Mouse (Mus musculus): Measurements from ENCODE around the gene Rpa1. TPM values are rescaled to one million over a fixed set of nuclear protein-coding genes. Genes with fewer than 3 reads are reported as not detected.
"Not testable (repeated sequence)": the region's sequence is repeated elsewhere in the genome, so short reads cannot be mapped to it uniquely, and the experiment has no call there.

Gene Rpa1
- polyA plus RNA-seq (2014; fragmentation: Nextera tagmentation; extraction: Ambion mirVana), result 117 and 123 TPM in 2 replicates

- H3K27ac ChIP-seq (ENCODE audit: low read depth, low read length), result no peak within 1 kb of the TSS
Observed at GRCm38 (mm10) chr11:75348199-75348889, at the start of gene Rpa1, which contains the start of gene Smyd4. Rpa1 (minus strand) TSS chr11:75348324. Smyd4 (plus strand) TSS chr11:75348433.

GRCm38 (mm10) chr11:75397452-75397851 is 49.3 kb upstream of the Rpa1 start:
- Histone ChIP-seq H3K4me1 (ENCODE audit: control insufficient read depth, insufficient read depth, low read length) (no peaks in the 10 kb centered on the region), H3K9me3 (ENCODE audit: control insufficient read depth, low read length) (no peaks in the 10 kb centered on the region), H3K27ac (ENCODE audit: low read depth, low read length) (no peak overlapping the region), H3K4me3 (ENCODE audit: low read depth, low read length) (no peak overlapping the region), H3K27me3 (ENCODE audit: control insufficient read depth, insufficient read depth, low read length) (no peaks in the 10 kb centered on the region), H3K36me3 (ENCODE audit: control insufficient read depth, insufficient read depth, low read length) (no peaks in the 10 kb centered on the region), H3K4me2 (ENCODE audit: low read depth) (no peak overlapping the region), H3K9ac (ENCODE audit: low read length) (no peak overlapping the region)
- WGBS, result 87% methylated on average over 7 of the region's 7 CpGs
- no peak for ATAC-seq (ENCODE audit: insufficient read depth, low FRiP score, low TSS enrichment)
- DNase-seq (ENCODE audit: low spot score), result no peak

More at GRCm38 (mm10) chr11:75348199-75348889, at the start of gene Rpa1, which contains the start of gene Smyd4:
- Histone ChIP-seq H3K36me3 (ENCODE audit: control insufficient read depth, insufficient read depth, low read length) (no peaks in the 10 kb centered on the region), H3K4me3 (ENCODE audit: low read depth, low read length) (peak within 1 kb of the TSS; percentile 73), H3K27me3 (ENCODE audit: control insufficient read depth, insufficient read depth, low read length) (no peaks in the 10 kb centered on the region), H3K9ac (ENCODE audit: low read length) (peak within 1 kb of the TSS; percentile 75), H3K4me1 (ENCODE audit: control insufficient read depth, insufficient read depth, low read length) (peaks cover 7% of the 10 kb centered on the region), H3K9me3 (ENCODE audit: control insufficient read depth, low read length) (no peaks in the 10 kb centered on the region), H3K4me2 (ENCODE audit: low read depth) (peak within 1 kb of the TSS; percentile 73)
- ATAC-seq (ENCODE audit: insufficient read depth, low FRiP score, low TSS enrichment) (peak; percentile 100), DNase-seq (ENCODE audit: low spot score) (peak; percentile 99)
- under 1% methylated on average over 56 of the region's 56 CpGs for WGBS

GRCm38 (mm10) chr11:75395611-75396010 is 47.5 kb upstream of the Rpa1 start:
- Histone ChIP-seq H3K4me1 (ENCODE audit: control insufficient read depth, insufficient read depth, low read length) (no peaks in the 10 kb centered on the region), H3K9ac (ENCODE audit: low read length) (no peak overlapping the region), H3K27me3 (ENCODE audit: control insufficient read depth, insufficient read depth, low read length) (no peaks in the 10 kb centered on the region), H3K36me3 (ENCODE audit: control insufficient read depth, insufficient read depth, low read length) (no peaks in the 10 kb centered on the region), H3K4me3 (ENCODE audit: low read depth, low read length) (no peak overlapping the region), H3K9me3 (ENCODE audit: control insufficient read depth, low read length) (no peaks in the 10 kb centered on the region), H3K27ac (ENCODE audit: low read depth, low read length) (no peak overlapping the region), H3K4me2 (ENCODE audit: low read depth) (no peak overlapping the region)
- ATAC-seq (ENCODE audit: insufficient read depth, low FRiP score, low TSS enrichment) (no peak), DNase-seq (ENCODE audit: low spot score) (no peak)
- WGBS, result 83% methylated on average over 1 of the region's 1 CpGs

- not testable (repeated sequence) for ATAC-seq (ENCODE audit: insufficient read depth, low FRiP score, low TSS enrichment); DNase-seq (ENCODE audit: low spot score); H3K27ac ChIP-seq (ENCODE audit: low read depth, low read length); H3K36me3 ChIP-seq (ENCODE audit: control insufficient read depth, insufficient read depth, low read length); H3K4me2 ChIP-seq (ENCODE audit: low read depth); H3K9me3 ChIP-seq (ENCODE audit: control insufficient read depth, low read length); H3K4me1 ChIP-seq (ENCODE audit: control insufficient read depth, insufficient read depth, low read length); H3K27me3 ChIP-seq (ENCODE audit: control insufficient read depth, insufficient read depth, low read length); H3K9ac ChIP-seq (ENCODE audit: low read length); H3K4me3 ChIP-seq (ENCODE audit: low read depth, low read length)
- 65% methylated on average over 3 of the region's 3 CpGs for WGBS
Observed at GRCm38 (mm10) chr11:75383529-75383928, 35.4 kb upstream of the Rpa1 start.

- DNase-seq (ENCODE audit: low spot score); H3K4me2 ChIP-seq (ENCODE audit: low read depth); ATAC-seq (ENCODE audit: insufficient read depth, low FRiP score, low TSS enrichment); H3K4me3 ChIP-seq (ENCODE audit: low read depth, low read length); H3K9me3 ChIP-seq (ENCODE audit: control insufficient read depth, low read length); H3K27ac ChIP-seq (ENCODE audit: low read depth, low read length); H3K27me3 ChIP-seq (ENCODE audit: control insufficient read depth, insufficient read depth, low read length); H3K9ac ChIP-seq (ENCODE audit: low read length); H3K4me1 ChIP-seq (ENCODE audit: control insufficient read depth, insufficient read depth, low read length); H3K36me3 ChIP-seq (ENCODE audit: control insufficient read depth, insufficient read depth, low read length): not testable (repeated sequence)
- 89% methylated on average over 2 of the region's 2 CpGs for WGBS
Observed at GRCm38 (mm10) chr11:75378786-75379185, 30.7 kb upstream of the Rpa1 start.

GRCm38 (mm10) chr11:75377125-75377524 is 29.0 kb upstream of the Rpa1 start:
- DNase-seq (ENCODE audit: low spot score) (no peak), ATAC-seq (ENCODE audit: insufficient read depth, low FRiP score, low TSS enrichment) (no peak)
- 86% methylated on average over 1 of the region's 1 CpGs for WGBS
- no peaks in the 10 kb centered on the region for H3K27me3 ChIP-seq (ENCODE audit: control insufficient read depth, insufficient read depth, low read length)
- H3K9ac ChIP-seq (ENCODE audit: low read length), result no peak overlapping the region
- H3K4me3 ChIP-seq (ENCODE audit: low read depth, low read length), result no peak overlapping the region
- no peaks in the 10 kb centered on the region for H3K9me3 ChIP-seq (ENCODE audit: control insufficient read depth, low read length)
- no peak overlapping the region for H3K4me2 ChIP-seq (ENCODE audit: low read depth)
- H3K36me3 ChIP-seq (ENCODE audit: control insufficient read depth, insufficient read depth, low read length), result no peaks in the 10 kb centered on the region
- H3K4me1 ChIP-seq (ENCODE audit: control insufficient read depth, insufficient read depth, low read length), result no peaks in the 10 kb centered on the region
- no peak overlapping the region for H3K27ac ChIP-seq (ENCODE audit: low read depth, low read length)

GRCm38 (mm10) chr11:75355475-75355874 is 7.4 kb upstream of the Rpa1 start:
- ATAC-seq (ENCODE audit: insufficient read depth, low FRiP score, low TSS enrichment) (no peak), DNase-seq (ENCODE audit: low spot score) (no peak)
- 94% methylated on average over 1 of the region's 1 CpGs for WGBS
- Histone ChIP-seq H3K27me3 (ENCODE audit: control insufficient read depth, insufficient read depth, low read length) (no peaks in the 10 kb centered on the region), H3K36me3 (ENCODE audit: control insufficient read depth, insufficient read depth, low read length) (no peaks in the 10 kb centered on the region), H3K4me3 (ENCODE audit: low read depth, low read length) (no peak overlapping the region), H3K4me1 (ENCODE audit: control insufficient read depth, insufficient read depth, low read length) (no peaks in the 10 kb centered on the region), H3K9me3 (ENCODE audit: control insufficient read depth, low read length) (no peaks in the 10 kb centered on the region), H3K27ac (ENCODE audit: low read depth, low read length) (no peak overlapping the region), H3K9ac (ENCODE audit: low read length) (no peak overlapping the region), H3K4me2 (ENCODE audit: low read depth) (no peak overlapping the region)

GRCm38 (mm10) chr11:75351225-75351624 is 3.1 kb upstream of the Rpa1 start:
- Histone ChIP-seq H3K4me3 (ENCODE audit: low read depth, low read length) (no peak overlapping the region), H3K9ac (ENCODE audit: low read length) (no peak overlapping the region), H3K4me1 (ENCODE audit: control insufficient read depth, insufficient read depth, low read length) (peaks cover 7% of the 10 kb centered on the region), H3K36me3 (ENCODE audit: control insufficient read depth, insufficient read depth, low read length) (no peaks in the 10 kb centered on the region), H3K27ac (ENCODE audit: low read depth, low read length) (no peak overlapping the region), H3K9me3 (ENCODE audit: control insufficient read depth, low read length) (no peaks in the 10 kb centered on the region), H3K4me2 (ENCODE audit: low read depth) (no peak overlapping the region), H3K27me3 (ENCODE audit: control insufficient read depth, insufficient read depth, low read length) (no peaks in the 10 kb centered on the region)
- no peak for DNase-seq (ENCODE audit: low spot score)
- no peak for ATAC-seq (ENCODE audit: insufficient read depth, low FRiP score, low TSS enrichment)

GRCm38 (mm10) chr11:75348890-75349261 is 752 bp upstream of the Rpa1 start:
- H3K4me2 ChIP-seq (ENCODE audit: low read depth), result peak overlapping the region; percentile 73
- H3K9me3 ChIP-seq (ENCODE audit: control insufficient read depth, low read length), result no peaks in the 10 kb centered on the region
- H3K9ac ChIP-seq (ENCODE audit: low read length), result peak overlapping the region; percentile 75
- DNase-seq (ENCODE audit: low spot score), result no peak
- H3K27me3 ChIP-seq (ENCODE audit: control insufficient read depth, insufficient read depth, low read length), result no peaks in the 10 kb centered on the region
- 54% methylated on average over 10 of the region's 10 CpGs for WGBS
- no peak for ATAC-seq (ENCODE audit: insufficient read depth, low FRiP score, low TSS enrichment)
- peak overlapping the region; percentile 73 for H3K4me3 ChIP-seq (ENCODE audit: low read depth, low read length)
- H3K36me3 ChIP-seq (ENCODE audit: control insufficient read depth, insufficient read depth, low read length), result no peaks in the 10 kb centered on the region
- H3K4me1 ChIP-seq (ENCODE audit: control insufficient read depth, insufficient read depth, low read length), result peaks cover 7% of the 10 kb centered on the region
- H3K27ac ChIP-seq (ENCODE audit: low read depth, low read length), result no peak overlapping the region

All from neural tube, embryonic 11.5 days (tissue).